In the genomic region with DNA sequence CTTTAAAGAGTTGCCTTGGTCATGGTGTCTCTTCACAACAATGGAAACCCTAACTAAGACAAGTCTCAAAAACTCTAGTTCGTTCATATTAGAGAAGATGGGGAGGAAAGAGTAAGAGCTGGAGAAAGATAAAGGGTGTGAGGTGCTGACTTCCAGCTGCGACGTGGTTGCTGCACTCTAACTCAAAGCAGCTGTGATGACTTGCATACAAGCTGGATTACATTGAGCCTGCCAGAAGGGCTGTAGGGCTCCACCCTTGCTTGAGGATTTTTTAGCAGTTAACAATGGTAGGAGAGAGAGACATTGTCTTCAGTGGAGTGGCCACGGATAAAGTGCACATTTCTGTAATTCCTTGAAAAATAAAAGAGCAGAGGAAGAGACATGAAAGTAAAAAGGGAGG, we compare ENCODE assay signal across 13 mouse cellular contexts. TPM values are rescaled to one million over a fixed set of nuclear protein-coding genes. Genes with fewer than 3 reads are reported as not detected.
DNase-seq lines count a peak whose midpoint lies in the region; ATAC-seq and TF ChIP-seq lines count a peak whose summit lies in the region.
"Had no signal": no experiment of that assay in that cellular context is flagged by ENCODE, and none has a peak within 500 bp of the region (broad histone marks: within the 10 kb centered on the region; RNA-seq: fewer than 3 reads in every experiment).

No protein-coding gene starts in this region.

- H3K27me3 ChIP-seq in heart, embryonic 11.5 days (ENCODE audit: control insufficient read depth, insufficient read depth, low read length), result no peaks in the 10 kb centered on the region
- H3K27me3 ChIP-seq in lung, postnatal 0 days (replicated peaks; ENCODE audit: insufficient read depth, low read length), result no peaks in the 10 kb centered on the region
- H3K27me3 ChIP-seq: kidney, embryonic 15.5 days; limb, embryonic 13.5 days had no signal

- H3K4me2 ChIP-seq in heart, embryonic 11.5 days, result no peak overlapping the region
- H3K4me2 ChIP-seq in lung, postnatal 0 days (replicated peaks; ENCODE audit: low read depth, low read length), result no peak overlapping the region
- H3K4me2 ChIP-seq: kidney, embryonic 15.5 days; limb, embryonic 13.5 days had no signal

- 0 out of 2 replicates have a peak, but pooled peaks have one; percentile 42 for TF ChIP-seq EP300 in lung, postnatal 0 days (IDR thresholded peaks at IDR 0.05)

- peak; percentile 45 to 62 for DNase-seq in heart, adult 18-20 months
- DNase-seq in NIH3T3 (ENCODE audit: low read depth), result peak; percentile 87
- peak; percentile 14 for DNase-seq in gastrocnemius, postnatal 10 days
- peak; percentile 88 for DNase-seq in lung, postnatal 0 days (ENCODE audit: low spot score)
- DNase-seq in frontal cortex, postnatal 25 days (ENCODE audit: low spot score in 2 of 2), result no peak
- no peak for DNase-seq in left cerebral cortex, adult 11 months (ENCODE audit: low spot score)
- no peak for DNase-seq in cerebellum, adult 11 months
- DNase-seq: cerebellum, postnatal 14 days had no signal

- H3K4me3 ChIP-seq in heart, embryonic 11.5 days (ENCODE audit: low read depth, low read length), result no peak overlapping the region
- no peak overlapping the region for H3K4me3 ChIP-seq in lung, postnatal 0 days (ENCODE audit: low read depth, low read length)
- H3K4me3 ChIP-seq: kidney, embryonic 15.5 days; limb, embryonic 13.5 days had no signal

- H3K36me3 ChIP-seq in heart, embryonic 11.5 days (ENCODE audit: control insufficient read depth, insufficient read depth, low read length), result no peaks in the 10 kb centered on the region
- H3K36me3 ChIP-seq in lung, postnatal 0 days (ENCODE audit: insufficient read depth, low read length), result no peaks in the 10 kb centered on the region
- H3K36me3 ChIP-seq: kidney, embryonic 15.5 days; limb, embryonic 13.5 days had no signal

- H3K4me1 ChIP-seq in heart, embryonic 11.5 days (ENCODE audit: control insufficient read depth, insufficient read depth, low read length), result no peaks in the 10 kb centered on the region
- H3K4me1 ChIP-seq in lung, postnatal 0 days (ENCODE audit: insufficient read depth, low read depth, low read length), result peaks cover 8% of the 10 kb centered on the region; the same call in 1 of the 2 replicates
- H3K4me1 ChIP-seq: kidney, embryonic 15.5 days; limb, embryonic 13.5 days had no signal

- no peak for TF ChIP-seq CTCF in lung, postnatal 0 days (IDR thresholded peaks at IDR 0.05)

- no peaks in the 10 kb centered on the region for H3K9me3 ChIP-seq in heart, embryonic 11.5 days (replicated peaks; ENCODE audit: control insufficient read depth, low read length)
- H3K9me3 ChIP-seq in lung, postnatal 0 days (ENCODE audit: low read length), result no peaks in the 10 kb centered on the region
- H3K9me3 ChIP-seq: kidney, embryonic 15.5 days; limb, embryonic 13.5 days had no signal

- ATAC-seq in heart, embryonic 11.5 days (replicated peaks; ENCODE audit: insufficient number of reproducible peaks, low FRiP score, low TSS enrichment), result no peak
- peak; percentile 81 for ATAC-seq in lung, postnatal 0 days
- ATAC-seq: forebrain, embryonic 16.5 days; hindbrain, embryonic 16.5 days had no signal

- no peak overlapping the region for H3K9ac ChIP-seq in heart, embryonic 11.5 days (ENCODE audit: low read depth, low read length)
- no peak overlapping the region for H3K9ac ChIP-seq in lung, postnatal 0 days (replicated peaks; ENCODE audit: low read depth)
- H3K9ac ChIP-seq: kidney, embryonic 15.5 days; limb, embryonic 13.5 days had no signal

- WGBS in heart, embryonic 11.5 days (ENCODE audit: insufficient replicate concordance), result 68% methylated on average over 4 of the region's 4 CpGs
- 36% methylated on average over 4 of the region's 4 CpGs for WGBS in lung, postnatal 0 days

- H3K27ac ChIP-seq in heart, embryonic 11.5 days (ENCODE audit: low read depth, low read length), result no peak overlapping the region
- no peak overlapping the region; the same call in 1 of the 2 replicates for H3K27ac ChIP-seq in lung, postnatal 0 days (ENCODE audit: low read length)
- H3K27ac ChIP-seq: kidney, embryonic 15.5 days; limb, embryonic 13.5 days had no signal

RNA-seq across cellular contexts. Expression of a gene that starts 17.9 kb away (rescaled TPM):
- 1 to 10 TPM; 4.3 to 5.8 TPM for total RNA-seq in heart, adult 18-20 months (2021)
- polyA plus RNA-seq in heart, embryonic 11.5 days (2014; fragmentation: Nextera tagmentation; extraction: Ambion mirVana), result 2.9 and 4.4 TPM in 2 replicates
- 10 to 100 TPM; 12.5 to 21.5 TPM for total RNA-seq in gastrocnemius, postnatal 10 days (2021)
- 15.4 and 17.8 TPM in 2 replicates for polyA plus RNA-seq in lung, postnatal 0 days (2015; fragmentation: Nextera tagmentation; extraction: Ambion mirVana)

RNA-seq across cellular contexts. Expression of a gene that starts 37.5 kb away (rescaled TPM):
- 10 to 100 TPM; 16.9 to 17.1 TPM for total RNA-seq in heart, adult 18-20 months (2021)
- 19.1 and 21.8 TPM in 2 replicates for polyA plus RNA-seq in heart, embryonic 11.5 days (2014; fragmentation: Nextera tagmentation; extraction: Ambion mirVana)
- 10 to 100 TPM; 11.5 to 12.0 TPM for total RNA-seq in gastrocnemius, postnatal 10 days (2021)
- 24.7 and 28.2 TPM in 2 replicates for polyA plus RNA-seq in lung, postnatal 0 days (2015; fragmentation: Nextera tagmentation; extraction: Ambion mirVana)

RNA-seq across cellular contexts. Expression of a gene that starts 37.6 kb away (rescaled TPM):
- total RNA-seq in heart, adult 18-20 months (2021), result 10 to 100 TPM in 1 of 2 experiments, 1 to 10 TPM in 1; 9.9 to 11.5 TPM
- polyA plus RNA-seq in heart, embryonic 11.5 days (2014; fragmentation: Nextera tagmentation; extraction: Ambion mirVana), result 20.6 and 21.3 TPM in 2 replicates
- total RNA-seq in gastrocnemius, postnatal 10 days (2021), result 1 to 10 TPM; 8.2 TPM
- polyA plus RNA-seq in lung, postnatal 0 days (2015; fragmentation: Nextera tagmentation; extraction: Ambion mirVana), result 13.2 and 14.2 TPM in 2 replicates

Comparison
In these comparisons a context has a peak if more than half of its experiments do, and no peak if none do; other contexts are left out.
1. DNase-seq: peak in heart, adult 18-20 months (2 of 2), NIH3T3 (single experiment), gastrocnemius, postnatal 10 days (single experiment) and lung, postnatal 0 days (single experiment); none in frontal cortex, postnatal 25 days (0 of 2), left cerebral cortex, adult 11 months (single experiment) and cerebellum, adult 11 months (single experiment).